ENCODE assay signal across 7 mouse cellular contexts in the genomic region with DNA sequence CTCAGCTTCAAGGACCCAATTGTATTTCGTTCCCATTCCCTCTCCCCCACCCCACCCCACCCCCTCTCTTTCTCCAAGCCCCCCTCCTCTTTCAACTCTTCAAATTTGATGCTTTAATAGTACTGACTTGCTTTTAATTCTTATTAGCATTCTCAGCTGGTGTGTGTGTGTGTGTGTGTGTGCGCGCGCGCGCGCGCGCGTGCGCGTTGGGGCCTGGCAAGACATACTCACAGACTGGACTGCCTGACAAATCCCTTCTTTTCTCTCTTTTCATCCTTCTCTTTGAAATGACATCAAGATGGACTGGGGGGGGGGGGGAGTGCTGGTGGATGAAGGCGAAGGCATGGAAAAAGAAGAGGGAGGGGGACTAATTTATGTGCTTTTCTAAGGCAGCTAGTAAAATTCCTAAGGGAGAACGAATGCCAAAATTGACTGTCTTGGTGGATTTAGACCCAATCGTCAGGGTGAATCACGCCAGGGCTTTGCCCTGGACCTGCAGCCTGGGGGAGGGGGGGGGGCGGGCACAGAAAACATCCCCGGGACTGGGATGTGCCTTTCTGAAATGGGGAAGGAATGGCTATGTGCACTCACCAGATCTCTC. TPM values are rescaled to one million over a fixed set of nuclear protein-coding genes. Genes with fewer than 3 reads are reported as not detected.
A peak's percentile ranks its signal among the peaks of the same experiment; 100 is the strongest.
DNase-seq lines count a peak whose midpoint lies in the region; ATAC-seq and TF ChIP-seq lines count a peak whose summit lies in the region.

No protein-coding gene starts in this region.

- no peaks in the 10 kb centered on the region for H3K36me3 ChIP-seq in hindbrain, embryonic 12.5 days
- no peaks in the 10 kb centered on the region for H3K36me3 ChIP-seq in lung, embryonic 16.5 days (ENCODE audit: control insufficient read depth, insufficient read depth, low read length)
- H3K36me3 ChIP-seq in stomach, postnatal 0 days (ENCODE audit: control insufficient read depth, insufficient read depth, low read length), result no peaks in the 10 kb centered on the region

- TF ChIP-seq EP300 in stomach, postnatal 0 days (optimal IDR thresholded peaks at IDR 0.05), result no peak

- no peaks in the 10 kb centered on the region for H3K9me3 ChIP-seq in hindbrain, embryonic 12.5 days (replicated peaks)
- H3K9me3 ChIP-seq in lung, embryonic 16.5 days (ENCODE audit: control insufficient read depth, low read length), result no peaks in the 10 kb centered on the region
- no peaks in the 10 kb centered on the region for H3K9me3 ChIP-seq in stomach, postnatal 0 days (ENCODE audit: control insufficient read depth, low read length)

- no peak for TF ChIP-seq POLR2A in lung, adult 2 months (IDR thresholded peaks at IDR 0.05; ENCODE audit: borderline replicate concordance, extremely low read depth, low read depth, low read length)

- peak overlapping the region; percentile 64 for H3K9ac ChIP-seq in hindbrain, embryonic 12.5 days
- H3K9ac ChIP-seq in lung, embryonic 16.5 days (ENCODE audit: low read length), result peak overlapping the region; percentile 72
- peak overlapping the region; percentile 64; the same call in 1 of the 2 replicates for H3K9ac ChIP-seq in stomach, postnatal 0 days (ENCODE audit: low read length)

- no peak for TF ChIP-seq CTCF in lung, adult 2 months (IDR thresholded peaks at IDR 0.05; ENCODE audit: insufficient read depth, low read length)
- no peak for TF ChIP-seq CTCF in stomach, postnatal 0 days (IDR thresholded peaks at IDR 0.05; ENCODE audit: low read depth)

- no peak overlapping the region for H3K4me3 ChIP-seq in lung, adult 2 months (replicated peaks; ENCODE audit: extremely low read depth, low read depth, low read length)
- peak overlapping the region; percentile 26; the same call in 1 of the 2 replicates for H3K4me3 ChIP-seq in hindbrain, embryonic 12.5 days
- H3K4me3 ChIP-seq in lung, embryonic 16.5 days (ENCODE audit: low read length), result peak overlapping the region; percentile 52
- H3K4me3 ChIP-seq in stomach, postnatal 0 days (ENCODE audit: low read depth, low read length), result peak overlapping the region; percentile 39; the same call in 1 of the 2 replicates

- DNase-seq in lung, adult 2 months, result peak; percentile 4
- DNase-seq in lung, adult 18-20 months, result no peak
- peak; percentile 24 for DNase-seq in c-Kit-positive CD71-positive TER-119-positive erythroid progenitor cells, embryonic 14.5 days (ENCODE audit: low spot score)
- DNase-seq in stomach, postnatal 0 days (ENCODE audit: low spot score), result peak; percentile 67

- H3K4me1 ChIP-seq in lung, adult 2 months (ENCODE audit: control insufficient read depth, insufficient read depth, low read length), result peaks cover 45% of the 10 kb centered on the region
- peaks cover 92% of the 10 kb centered on the region for H3K4me1 ChIP-seq in hindbrain, embryonic 12.5 days
- peaks cover 82% of the 10 kb centered on the region for H3K4me1 ChIP-seq in lung, embryonic 16.5 days (replicated peaks; ENCODE audit: control insufficient read depth, insufficient read depth, low read length)
- peaks cover 24% of the 10 kb centered on the region for H3K4me1 ChIP-seq in stomach, postnatal 0 days (replicated peaks; ENCODE audit: control insufficient read depth, insufficient read depth)

- WGBS in lung, adult 2 months, result 12% methylated on average over 17 of the region's 18 CpGs
- 1% methylated on average over 18 of the region's 18 CpGs for WGBS in hindbrain, embryonic 12.5 days
- WGBS in lung, embryonic 16.5 days, result 7% methylated on average over 18 of the region's 18 CpGs
- 4% methylated on average over 17 of the region's 18 CpGs for WGBS in stomach, postnatal 0 days

- ATAC-seq in hindbrain, embryonic 12.5 days (ENCODE audit: low FRiP score), result 0 out of 2 replicates have a peak, but pooled peaks have one; percentile 5
- no peak for ATAC-seq in lung, embryonic 16.5 days (ENCODE audit: low read depth)
- no peak for ATAC-seq in stomach, postnatal 0 days (ENCODE audit: low FRiP score, low TSS enrichment)
- no peak for ATAC-seq in inflammation-experienced regulatory T-cells, adult 6 months

- H3K4me2 ChIP-seq in hindbrain, embryonic 12.5 days (replicated peaks), result peak overlapping the region; percentile 64
- peak overlapping the region; percentile 81 for H3K4me2 ChIP-seq in lung, embryonic 16.5 days (ENCODE audit: low read depth, low read length)
- peak overlapping the region; percentile 75 for H3K4me2 ChIP-seq in stomach, postnatal 0 days (replicated peaks; ENCODE audit: low read depth)

- H3K27me3 ChIP-seq in hindbrain, embryonic 12.5 days, result no peaks in the 10 kb centered on the region
- no peaks in the 10 kb centered on the region for H3K27me3 ChIP-seq in lung, embryonic 16.5 days (ENCODE audit: control insufficient read depth, insufficient read depth, low read depth, low read length)
- H3K27me3 ChIP-seq in stomach, postnatal 0 days (ENCODE audit: control insufficient read depth, insufficient read depth, low read length), result no peaks in the 10 kb centered on the region

- peak overlapping the region; percentile 99 for H3K27ac ChIP-seq in hindbrain, embryonic 12.5 days
- H3K27ac ChIP-seq in lung, embryonic 16.5 days (ENCODE audit: low read length), result peak overlapping the region; percentile 100
- H3K27ac ChIP-seq in stomach, postnatal 0 days (replicated peaks), result peak overlapping the region; percentile 99

RNA-seq across cellular contexts. Expression of a gene that starts 8.2 kb away (rescaled TPM):
- polyA plus RNA-seq in lung, adult 2 months (2012; rRNA removed), result 50.0 and 79.4 TPM in 2 replicates
- polyA plus RNA-seq in hindbrain, embryonic 12.5 days (2016; fragmentation: Nextera tagmentation; extraction: Ambion mirVana), result 75.9 and 86.3 TPM in 2 replicates
- polyA plus RNA-seq in lung, embryonic 16.5 days (2015; fragmentation: Nextera tagmentation; extraction: Ambion mirVana), result 28.8 and 34.2 TPM in 2 replicates
- polyA plus RNA-seq in stomach, postnatal 0 days (2015; fragmentation: Nextera tagmentation; extraction: Ambion mirVana), result 19.1 and 19.8 TPM in 2 replicates
- polyA plus RNA-seq in inflammation-experienced regulatory T-cells, adult 6 months (2017; shearing (Covaris generic)), result 10 to 100 TPM in 1 of 3 experiments, 1 to 10 TPM in 2; 8.0 to 14.6 (median 9.4) TPM

RNA-seq across cellular contexts. Expression of a gene that starts 54.0 kb away (rescaled TPM):
- polyA plus RNA-seq in lung, adult 2 months (2012; rRNA removed), result 27.2 and 33.9 TPM in 2 replicates
- polyA plus RNA-seq in hindbrain, embryonic 12.5 days (2016; fragmentation: Nextera tagmentation; extraction: Ambion mirVana), result 41.1 and 46.9 TPM in 2 replicates
- 18.9 and 20.2 TPM in 2 replicates for polyA plus RNA-seq in lung, embryonic 16.5 days (2015; fragmentation: Nextera tagmentation; extraction: Ambion mirVana)
- 10.1 and 10.8 TPM in 2 replicates for polyA plus RNA-seq in stomach, postnatal 0 days (2015; fragmentation: Nextera tagmentation; extraction: Ambion mirVana)
- polyA plus RNA-seq in inflammation-experienced regulatory T-cells, adult 6 months (2017; shearing (Covaris generic)), result 10 to 100 TPM; 20.2 to 29.2 (median 28.3) TPM

Comparison
In these comparisons a context has a peak if more than half of its experiments do, and no peak if none do; other contexts are left out.
1. DNase-seq: peak in lung, adult 2 months (single experiment), c-Kit-positive CD71-positive TER-119-positive erythroid progenitor cells, embryonic 14.5 days (single experiment) and stomach, postnatal 0 days (single experiment); none in lung, adult 18-20 months (0 of 2).
2. Peak in every context shown above with its lines, with median percentiles within 50 percentile points of each other: H3K27ac ChIP-seq, H3K4me2 ChIP-seq and H3K9ac ChIP-seq.